Mouse (Mus musculus): ENCODE measurements around the gene Lrrc2. TPM values are rescaled to one million over a fixed set of nuclear protein-coding genes. Genes with fewer than 3 reads are reported as not detected.

The Lrrc2 gene
- polyA plus RNA-seq (2015; fragmentation: Nextera tagmentation; extraction: Ambion mirVana), result 0.32 and 0.57 TPM in 2 replicates

- no peak within 1 kb of the TSS for H3K9ac ChIP-seq
- H3K4me3 ChIP-seq, result no peak within 1 kb of the TSS
- H3K27ac ChIP-seq, result no peak within 1 kb of the TSS
- ATAC-seq (ENCODE audit: insufficient number of reproducible peaks, low FRiP score, low TSS enrichment, low read depth), result no peak
- H3K4me2 ChIP-seq, result no peak within 1 kb of the TSS
- H3K36me3 ChIP-seq, result no peaks in the 10 kb centered on the region
- H3K9me3 ChIP-seq, result no peaks in the 10 kb centered on the region
- H3K27me3 ChIP-seq, result peaks cover 62% of the 10 kb centered on the region
- peaks cover 18% of the 10 kb centered on the region for H3K4me1 ChIP-seq
- 91% methylated on average over 11 of the region's 11 CpGs for WGBS
Observed at GRCm38 (mm10) chr9:110951397-110951796, at the start of gene Lrrc2. TSS of gene Lrrc2 (plus strand) at chr9:110951545.

- Histone ChIP-seq H3K9ac (no peak overlapping the region), H3K4me3 (no peak overlapping the region), H3K27ac (no peak overlapping the region), H3K4me1 (no peaks in the 10 kb centered on the region), H3K36me3 (no peaks in the 10 kb centered on the region), H3K9me3 (no peaks in the 10 kb centered on the region), H3K27me3 (no peaks in the 10 kb centered on the region), H3K4me2 (no peak overlapping the region)
- WGBS, result 74% methylated on average over 4 of the region's 4 CpGs
- ATAC-seq (ENCODE audit: insufficient number of reproducible peaks, low FRiP score, low TSS enrichment, low read depth), result no peak
Observed at GRCm38 (mm10) chr9:110902271-110902670, 49.1 kb upstream of the Lrrc2 start.

GRCm38 (mm10) chr9:110907201-110907837 is 44.0 kb upstream of the Lrrc2 start:
- Histone ChIP-seq H3K4me2 (no peak overlapping the region), H3K27me3 (no peaks in the 10 kb centered on the region), H3K4me3 (no peak overlapping the region), H3K9me3 (no peaks in the 10 kb centered on the region), H3K9ac (no peak overlapping the region), H3K36me3 (no peaks in the 10 kb centered on the region), H3K27ac (no peak overlapping the region), H3K4me1 (no peaks in the 10 kb centered on the region)
- ATAC-seq (ENCODE audit: insufficient number of reproducible peaks, low FRiP score, low TSS enrichment, low read depth), result no peak
- WGBS, result 93% methylated on average over 11 of the region's 11 CpGs

GRCm38 (mm10) chr9:110907838-110908630 is 43.3 kb upstream of the Lrrc2 start:
- H3K4me3 ChIP-seq, result no peak overlapping the region
- no peaks in the 10 kb centered on the region for H3K4me1 ChIP-seq
- no peaks in the 10 kb centered on the region for H3K36me3 ChIP-seq
- H3K27ac ChIP-seq, result no peak overlapping the region
- no peaks in the 10 kb centered on the region for H3K9me3 ChIP-seq
- 78% methylated on average over 4 of the region's 4 CpGs for WGBS
- H3K4me2 ChIP-seq, result no peak overlapping the region
- no peaks in the 10 kb centered on the region for H3K27me3 ChIP-seq
- no peak overlapping the region for H3K9ac ChIP-seq
- no peak for ATAC-seq (ENCODE audit: insufficient number of reproducible peaks, low FRiP score, low TSS enrichment, low read depth)

GRCm38 (mm10) chr9:110908631-110909016 is 42.7 kb upstream of the Lrrc2 start:
- no peak for ATAC-seq (ENCODE audit: insufficient number of reproducible peaks, low FRiP score, low TSS enrichment, low read depth)
- H3K9ac ChIP-seq, result no peak overlapping the region
- 96% methylated on average over 3 of the region's 3 CpGs for WGBS

GRCm38 (mm10) chr9:110909371-110909967 is 41.9 kb upstream of the Lrrc2 start:
- H3K36me3 ChIP-seq, result no peaks in the 10 kb centered on the region
- ATAC-seq (ENCODE audit: insufficient number of reproducible peaks, low FRiP score, low TSS enrichment, low read depth), result 0 out of 2 replicates have a peak, but pooled peaks have one; percentile 37
- no peaks in the 10 kb centered on the region for H3K4me1 ChIP-seq
- H3K9me3 ChIP-seq, result no peaks in the 10 kb centered on the region
- H3K27ac ChIP-seq, result peak overlapping the region; percentile 48; the same call in 1 of the 2 replicates
- H3K4me3 ChIP-seq, result no peak overlapping the region
- no peak overlapping the region for H3K9ac ChIP-seq
- 65% methylated on average over 6 of the region's 6 CpGs for WGBS
- H3K27me3 ChIP-seq, result no peaks in the 10 kb centered on the region
- no peak overlapping the region for H3K4me2 ChIP-seq

More at GRCm38 (mm10) chr9:110908631-110909016, 42.7 kb upstream of the Lrrc2 start:
- H3K4me2 ChIP-seq, result no peak overlapping the region
- no peaks in the 10 kb centered on the region for H3K4me1 ChIP-seq
- no peaks in the 10 kb centered on the region for H3K27me3 ChIP-seq
- no peak overlapping the region for H3K27ac ChIP-seq
- no peak overlapping the region for H3K4me3 ChIP-seq
- H3K36me3 ChIP-seq, result no peaks in the 10 kb centered on the region
- no peaks in the 10 kb centered on the region for H3K9me3 ChIP-seq

- Histone ChIP-seq H3K4me2 (no peak overlapping the region), H3K9me3 (no peaks in the 10 kb centered on the region), H3K9ac (no peak overlapping the region), H3K27me3 (no peaks in the 10 kb centered on the region), H3K36me3 (no peaks in the 10 kb centered on the region), H3K27ac (no peak overlapping the region), H3K4me3 (no peak overlapping the region), H3K4me1 (no peaks in the 10 kb centered on the region)
- 62% methylated on average over 21 of the region's 21 CpGs for WGBS
- no peak for ATAC-seq (ENCODE audit: insufficient number of reproducible peaks, low FRiP score, low TSS enrichment, low read depth)
Observed at GRCm38 (mm10) chr9:110914631-110915236, 36.6 kb upstream of the Lrrc2 start.

- 67% methylated on average over 8 of the region's 8 CpGs for WGBS
- Histone ChIP-seq H3K4me1 (no peaks in the 10 kb centered on the region), H3K36me3 (no peaks in the 10 kb centered on the region), H3K9ac (no peak overlapping the region), H3K27ac (no peak overlapping the region), H3K4me2 (no peak overlapping the region), H3K9me3 (no peaks in the 10 kb centered on the region), H3K4me3 (no peak overlapping the region), H3K27me3 (no peaks in the 10 kb centered on the region)
- ATAC-seq (ENCODE audit: insufficient number of reproducible peaks, low FRiP score, low TSS enrichment, low read depth), result no peak
Observed at GRCm38 (mm10) chr9:110915466-110915865, 35.9 kb upstream of the Lrrc2 start.

- H3K27me3 ChIP-seq, result no peaks in the 10 kb centered on the region
- no peak for ATAC-seq (ENCODE audit: insufficient number of reproducible peaks, low FRiP score, low TSS enrichment, low read depth)
- H3K4me3 ChIP-seq, result no peak within 1 kb of the TSS
- no peaks in the 10 kb centered on the region for H3K9me3 ChIP-seq
- no peak within 1 kb of the TSS for H3K27ac ChIP-seq
- WGBS, result 82% methylated on average over 7 of the region's 7 CpGs
- no peaks in the 10 kb centered on the region for H3K4me1 ChIP-seq
- H3K9ac ChIP-seq, result no peak within 1 kb of the TSS
- H3K36me3 ChIP-seq, result no peaks in the 10 kb centered on the region
- no peak within 1 kb of the TSS for H3K4me2 ChIP-seq
Observed at GRCm38 (mm10) chr9:110916786-110917185, 34.6 kb upstream of the Lrrc2 start, which contains the start of gene Fam240a. TSS of gene Fam240a (minus strand) at chr9:110916861.

GRCm38 (mm10) chr9:110920665-110921419 is 30.5 kb upstream of the Lrrc2 start:
- Histone ChIP-seq H3K27ac (no peak overlapping the region), H3K36me3 (no peaks in the 10 kb centered on the region), H3K4me1 (no peaks in the 10 kb centered on the region), H3K27me3 (no peaks in the 10 kb centered on the region), H3K9ac (no peak overlapping the region), H3K9me3 (no peaks in the 10 kb centered on the region), H3K4me2 (no peak overlapping the region), H3K4me3 (no peak overlapping the region)
- no peak for ATAC-seq (ENCODE audit: insufficient number of reproducible peaks, low FRiP score, low TSS enrichment, low read depth)
- 64% methylated on average over 15 of the region's 15 CpGs for WGBS

GRCm38 (mm10) chr9:110922759-110923158 is 28.6 kb upstream of the Lrrc2 start:
- Histone ChIP-seq H3K9me3 (no peaks in the 10 kb centered on the region), H3K27me3 (no peaks in the 10 kb centered on the region), H3K4me3 (no peak overlapping the region), H3K27ac (no peak overlapping the region), H3K9ac (no peak overlapping the region), H3K4me1 (no peaks in the 10 kb centered on the region), H3K4me2 (no peak overlapping the region), H3K36me3 (no peaks in the 10 kb centered on the region)
- WGBS, result 16% methylated on average over 7 of the region's 7 CpGs
- no peak for ATAC-seq (ENCODE audit: insufficient number of reproducible peaks, low FRiP score, low TSS enrichment, low read depth)

All from limb, embryonic 15.5 days (tissue).